Mouse (Mus musculus): ENCODE data around the gene 2210408I21Rik.

DNA sequence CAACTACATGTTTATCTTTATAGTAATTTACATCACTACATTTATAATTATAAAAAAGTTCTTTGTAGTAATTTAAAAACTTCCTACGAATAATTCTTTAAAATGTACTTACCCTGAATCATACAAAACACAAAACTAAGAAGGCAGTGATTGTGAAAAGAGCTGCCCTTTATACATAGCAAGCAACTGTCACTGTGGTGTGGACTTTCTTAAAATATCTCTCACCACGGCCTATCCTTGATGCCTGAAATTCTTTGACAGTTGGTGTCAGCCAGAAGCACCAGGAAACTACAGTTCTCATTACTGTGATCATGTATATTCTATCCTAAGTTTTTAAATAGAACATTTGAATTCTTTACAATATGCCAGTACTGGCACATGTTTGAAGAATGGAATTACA is 4.2 kb upstream of the 2210408I21Rik start:
- TF ChIP-seq CTCF (IDR thresholded peaks at IDR 0.05; ENCODE audit: borderline replicate concordance, insufficient read depth, low read length) = no peak
- TF ChIP-seq POLR2A (IDR thresholded peaks at IDR 0.05; ENCODE audit: low read depth, low read length) = no peak

All from embryonic fibroblast, embryonic 13.5 days (primary cell).